Mouse (Mus musculus) layer of hippocampus, adult 11-12 months (tissue): ENCODE results near the gene Vamp5.

Source experiments
- DNase-seq: peaks from one replicate; pipeline ENCODE4 v3.0.0; 2022; ENCODE audit warnings: low spot score

Gene Vamp5

DNA sequence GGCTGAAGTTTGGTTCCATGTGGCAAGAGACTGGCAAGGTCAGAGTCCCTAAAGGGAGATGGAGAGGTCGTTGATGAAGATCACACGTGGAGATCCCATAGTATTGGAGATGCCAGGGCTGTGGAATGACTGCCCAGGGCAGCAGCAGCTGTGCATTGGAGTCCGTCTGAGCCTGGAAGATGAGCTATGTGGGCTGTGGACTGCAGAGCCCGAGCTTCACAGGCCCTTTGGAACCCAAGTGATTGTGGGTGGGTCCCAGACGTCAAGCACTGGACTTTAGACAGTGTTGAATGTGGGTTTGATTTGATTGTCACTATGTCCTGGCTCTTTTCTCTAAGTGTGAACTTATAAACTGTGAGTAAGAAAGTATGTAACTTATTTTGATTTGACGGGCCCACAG lies 15.3 kb downstream of the Vamp5 start:
- no peak for DNase-seq

DNA sequence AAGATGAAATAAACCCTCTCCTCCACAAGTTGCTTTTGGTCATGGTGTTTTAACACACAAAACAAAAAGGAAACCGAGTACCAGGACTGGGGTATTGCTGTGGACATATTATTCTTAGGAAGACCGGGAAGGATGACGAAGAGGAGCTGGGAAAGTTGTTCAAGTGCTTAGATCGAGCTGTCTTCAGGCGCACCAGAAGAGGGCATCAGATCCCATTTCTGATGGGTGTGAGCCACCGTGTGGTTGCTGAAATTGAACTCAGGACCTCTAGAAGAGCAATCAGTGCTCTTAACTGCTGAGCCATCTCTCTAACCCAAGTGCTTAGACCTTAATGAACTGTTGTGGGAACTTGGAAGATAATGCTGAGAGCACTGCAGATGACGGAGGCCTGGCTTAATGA lies 16.3 kb downstream of the Vamp5 start:
- no peak for DNase-seq

DNA sequence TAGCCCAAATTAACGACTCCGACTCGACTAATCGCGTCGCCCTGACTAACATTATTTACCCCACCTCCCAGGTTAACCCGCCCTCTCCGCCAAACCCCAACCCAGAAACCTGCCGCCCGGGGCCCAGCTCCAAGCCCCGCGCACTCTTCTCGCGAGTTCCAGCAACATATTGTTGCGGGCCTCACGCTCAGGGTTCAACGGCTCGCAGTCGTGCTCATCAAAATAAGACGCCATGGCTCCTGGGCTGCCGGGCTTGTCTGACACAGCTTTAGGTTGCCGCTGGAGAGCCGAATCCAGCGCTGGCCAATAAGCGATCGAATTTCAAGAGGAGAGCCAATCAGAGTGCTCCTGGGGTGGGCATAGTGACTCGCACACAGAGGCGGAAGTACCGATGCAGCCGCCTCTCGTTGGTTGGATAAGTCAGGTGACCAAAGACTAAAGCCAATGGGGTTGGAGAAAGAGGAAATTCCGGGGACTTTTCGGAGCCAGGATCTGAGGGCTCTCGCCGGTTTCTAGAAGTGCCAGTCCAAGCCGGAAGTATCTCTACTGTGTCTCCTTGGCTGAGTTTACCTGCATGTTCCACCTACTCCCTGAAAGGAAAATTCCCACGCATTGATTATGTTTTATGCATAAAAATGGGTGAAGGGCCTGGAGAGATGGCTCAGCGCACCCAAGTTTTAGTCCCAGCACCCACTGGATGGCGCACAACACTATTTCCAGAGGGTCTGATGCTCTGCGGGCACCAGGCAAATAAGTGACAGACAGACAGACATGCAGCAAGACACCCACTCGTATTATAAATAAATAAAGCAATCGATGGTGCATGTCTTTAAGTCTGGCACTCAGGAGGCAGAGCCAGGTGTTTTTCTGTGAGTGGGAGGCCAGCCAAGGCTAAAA lies 17.9 kb downstream of the Vamp5 start:
- DNase-seq: peak; percentile 97

DNA sequence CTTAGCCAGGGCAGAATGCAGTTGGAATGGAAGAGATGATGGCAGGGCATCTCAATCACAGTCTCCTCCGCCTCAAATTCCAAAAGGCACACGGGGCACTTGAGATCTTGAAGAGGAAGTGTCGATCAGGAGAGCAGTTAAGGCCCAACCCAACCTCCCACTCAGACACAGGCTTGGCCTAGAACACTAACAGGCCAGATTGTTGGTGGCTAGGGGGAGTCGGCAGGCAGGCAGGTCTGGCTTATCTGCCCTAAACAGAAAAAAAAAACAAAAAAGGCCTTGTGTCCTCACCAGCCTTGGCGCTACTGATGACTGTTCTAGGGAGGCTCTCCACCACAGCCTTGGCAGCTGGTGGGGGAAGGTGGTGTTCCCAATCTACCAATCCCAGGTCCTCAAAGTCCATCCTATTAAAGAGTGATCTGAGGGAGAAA lies 19.1 kb downstream of the Vamp5 start:
- DNase-seq: no peak

DNA sequence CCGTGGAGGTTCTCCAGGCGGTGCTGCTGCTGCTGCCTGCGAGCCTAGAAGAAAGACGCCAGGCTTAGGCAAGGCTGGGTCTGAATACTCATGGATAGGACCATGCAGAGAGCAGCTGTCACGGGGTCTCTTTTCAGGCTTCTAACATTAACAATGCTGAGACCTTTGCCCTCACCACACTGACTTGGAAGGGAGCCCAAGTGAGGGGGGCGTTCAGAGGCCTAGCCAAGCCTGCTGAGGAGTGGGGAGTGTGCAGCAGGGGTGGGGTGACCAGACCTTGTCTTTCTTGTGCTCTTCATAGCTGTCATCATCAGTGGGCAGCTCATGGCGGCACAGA lies 19.7 kb downstream of the Vamp5 start:
- no peak for DNase-seq

DNA sequence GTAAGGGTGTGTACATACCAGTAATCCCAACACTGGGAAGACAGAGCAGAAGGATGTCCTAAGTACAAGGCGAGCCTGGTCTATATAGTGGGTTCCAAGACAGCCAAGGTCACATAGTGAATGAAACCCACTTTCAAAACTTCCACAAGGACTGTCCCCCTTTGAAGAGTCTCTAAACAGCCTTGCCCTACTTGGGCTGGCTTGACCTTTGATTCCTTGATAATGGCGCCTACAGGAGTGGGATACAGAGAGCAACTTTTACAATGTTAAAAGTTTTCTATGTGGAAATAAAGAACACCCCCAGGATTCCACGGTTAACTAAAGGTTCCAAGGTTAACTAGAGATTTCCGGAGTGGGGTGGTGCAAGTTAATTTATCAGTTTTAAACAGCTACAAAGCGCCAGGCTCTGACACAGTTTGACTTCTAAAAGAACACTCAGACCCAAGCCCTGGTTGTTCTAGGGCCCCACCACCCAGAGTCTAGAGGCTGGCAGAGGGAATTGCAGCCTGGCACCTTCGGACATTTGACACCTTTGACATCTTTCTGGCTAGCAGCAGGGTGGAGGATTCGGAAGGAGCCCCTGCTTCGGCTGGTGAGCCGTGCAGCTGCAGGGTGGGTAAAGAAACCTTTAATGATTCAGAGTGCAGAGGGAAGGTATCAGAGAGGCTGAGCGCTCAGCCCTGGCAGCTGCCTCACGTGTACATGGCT lies 20.2 kb downstream of the Vamp5 start:
- DNase-seq: no peak

DNA sequence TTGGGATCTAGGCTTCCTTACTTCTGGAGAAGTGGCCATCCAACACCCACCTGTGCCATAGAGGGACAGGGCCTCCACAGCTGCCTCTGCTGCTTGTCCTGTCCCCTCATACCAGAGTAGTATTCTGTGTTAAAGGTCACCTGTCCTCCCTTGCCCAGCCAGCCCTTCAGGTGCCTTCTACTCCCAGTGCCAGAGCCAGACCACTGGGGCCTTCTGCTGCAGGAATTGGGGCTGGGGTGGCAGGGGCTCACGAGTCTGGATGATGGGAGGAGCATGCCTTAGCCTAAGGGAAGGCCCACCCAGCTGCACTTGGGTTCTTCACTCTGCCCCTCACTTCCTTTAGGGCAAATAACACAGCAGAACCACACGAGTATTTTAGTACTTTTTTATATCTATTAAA lies 20.9 kb downstream of the Vamp5 start:
- no peak for DNase-seq

DNA sequence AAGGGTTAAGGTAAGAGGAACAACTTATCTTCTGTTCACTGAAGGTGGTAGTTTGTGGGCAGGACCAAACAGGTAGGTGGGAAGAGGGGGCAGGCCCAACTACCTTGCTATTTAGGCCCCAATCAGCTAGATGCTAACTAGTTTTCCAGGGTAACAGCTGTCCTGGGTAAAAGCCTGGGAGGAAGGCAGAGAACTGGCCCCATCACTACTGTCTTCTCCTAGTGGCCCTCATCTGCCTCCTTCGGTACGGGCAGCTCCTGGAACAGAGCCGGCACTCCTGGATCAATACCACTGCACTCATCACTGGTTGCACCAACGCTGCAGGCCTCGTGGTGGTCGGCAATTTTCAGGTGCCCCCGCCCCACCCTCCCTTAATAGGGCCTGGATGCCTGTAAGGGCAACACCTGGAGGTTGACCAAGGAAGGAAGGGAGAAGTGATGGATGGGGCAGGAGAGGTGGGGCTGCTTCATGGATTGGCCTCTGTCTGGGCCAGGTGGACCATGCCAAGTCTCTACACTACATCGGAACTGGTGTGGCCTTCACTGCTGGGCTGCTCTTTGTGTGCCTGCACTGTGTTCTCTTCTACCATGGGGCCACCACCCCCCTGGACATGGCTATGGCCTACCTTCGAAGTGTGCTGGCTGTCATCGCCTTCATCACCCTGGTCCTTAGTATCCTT lies 22.0 kb downstream of the Vamp5 start:
- no peak for DNase-seq

DNA sequence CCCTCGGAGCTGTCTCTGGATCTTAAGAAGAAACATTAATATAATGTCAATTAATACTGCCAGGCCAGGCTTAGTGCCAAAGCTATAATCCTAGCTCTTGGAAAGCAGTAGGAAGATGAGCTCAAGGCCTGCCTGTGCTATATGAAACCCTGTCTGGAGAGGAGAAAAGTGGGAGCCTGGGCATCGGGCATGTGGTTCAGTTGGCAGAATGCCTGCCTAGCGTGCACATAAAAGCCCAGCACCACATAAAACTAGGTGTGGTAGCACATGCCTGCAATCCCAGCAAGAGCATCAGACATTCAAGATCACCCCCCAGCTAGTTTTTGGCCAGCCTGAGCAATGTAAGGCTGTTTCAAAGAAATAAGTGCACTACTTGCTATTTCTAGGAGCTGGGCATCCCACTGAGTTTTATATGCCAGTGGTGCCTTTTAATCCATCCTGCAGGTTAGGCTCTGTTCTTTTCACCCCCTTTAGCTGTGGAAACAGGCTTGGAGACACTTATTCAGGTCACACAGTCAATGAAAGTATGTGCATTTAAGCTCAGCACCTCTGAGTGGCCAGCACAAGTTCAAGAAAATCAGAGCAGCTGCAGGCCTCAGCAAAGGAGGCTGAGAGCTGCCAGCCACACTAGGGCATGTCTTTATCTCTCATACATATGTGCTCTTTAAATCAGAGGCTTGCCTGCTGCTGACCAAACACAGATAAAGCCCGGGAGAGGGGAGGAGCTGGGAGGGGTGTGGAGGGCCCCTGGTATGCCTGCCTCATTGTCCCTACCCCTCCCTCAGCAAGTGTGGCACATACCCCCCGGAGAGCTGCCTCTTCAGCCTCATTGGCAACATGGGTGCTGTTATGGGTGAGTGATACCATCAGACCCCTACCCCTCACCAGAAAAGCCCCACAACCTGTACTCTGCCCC lies 22.8 kb downstream of the Vamp5 start:
- no peak for DNase-seq

DNA sequence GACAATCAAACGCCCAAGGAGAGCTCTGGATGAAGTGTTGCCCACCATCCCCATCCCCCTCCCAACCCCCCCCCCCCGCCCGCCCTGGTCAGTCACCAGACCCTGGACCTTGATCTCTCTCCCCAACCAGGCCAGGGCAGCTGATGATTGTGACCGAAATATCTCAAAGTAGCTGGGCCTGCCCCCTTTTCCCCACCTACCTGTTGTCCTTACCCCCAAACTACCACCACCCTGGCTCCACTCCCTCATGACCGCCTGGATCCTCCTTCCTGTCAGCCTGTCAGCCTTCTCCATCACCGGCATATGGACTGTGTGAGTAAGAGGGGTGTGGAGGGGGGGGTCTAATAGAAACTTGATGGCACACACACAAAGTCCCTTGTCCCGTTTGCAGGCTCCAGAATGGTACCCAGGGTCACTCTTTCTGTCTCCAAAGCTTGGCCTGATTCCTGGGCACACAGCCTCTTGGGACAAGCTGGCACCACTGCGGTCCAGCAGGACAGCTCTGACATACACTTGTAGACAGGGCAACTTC lies 24.2 kb downstream of the Vamp5 start:
- no peak for DNase-seq

DNA sequence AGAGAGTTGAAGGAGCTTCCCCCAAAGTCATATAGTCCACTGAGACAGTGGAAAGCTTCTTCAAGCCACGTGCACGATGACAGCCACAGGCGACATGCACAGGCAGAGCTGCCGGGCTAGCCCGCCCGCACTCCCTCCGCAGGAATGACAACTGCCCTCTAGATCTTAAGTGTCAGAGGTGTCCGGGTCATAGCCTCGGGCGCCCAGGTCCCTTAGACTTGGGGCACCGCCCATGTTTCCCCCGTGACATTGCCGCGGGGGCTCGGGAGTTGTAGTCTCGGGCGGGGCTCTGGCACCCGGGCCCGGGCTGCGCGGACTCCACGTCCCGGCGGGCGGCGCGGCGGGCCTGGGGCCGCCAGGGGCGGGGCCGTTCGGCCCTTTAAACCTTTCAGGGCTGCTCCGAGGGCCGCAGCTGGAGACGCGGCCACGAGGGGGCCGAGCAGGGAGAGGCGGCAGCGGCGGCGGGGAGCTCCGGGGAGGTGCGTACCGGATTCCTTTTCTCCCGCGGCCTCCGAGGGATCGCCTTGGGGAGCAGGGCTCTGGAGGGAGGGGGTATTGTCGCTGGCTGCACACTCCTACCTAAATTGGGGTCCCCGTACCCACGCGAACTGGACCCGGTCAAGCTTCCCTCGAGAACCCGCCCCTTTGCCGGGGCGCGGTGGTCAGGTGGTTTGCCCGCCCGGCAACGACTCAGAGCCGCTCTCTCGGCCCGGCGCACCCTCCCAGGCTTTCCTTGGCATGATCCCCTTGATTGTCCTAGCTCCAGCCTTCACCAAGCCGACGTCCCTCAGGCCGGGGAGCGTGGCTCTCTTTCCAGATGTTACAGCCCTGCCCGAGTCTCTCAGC lies 25.0 kb downstream of the Vamp5 start, which contains the start of gene Tmem150a:
Gene Tmem150a (plus strand): TSS at position 382 of the 846 bp plus-strand sequence.
- DNase-seq: peak; percentile 83

DNA sequence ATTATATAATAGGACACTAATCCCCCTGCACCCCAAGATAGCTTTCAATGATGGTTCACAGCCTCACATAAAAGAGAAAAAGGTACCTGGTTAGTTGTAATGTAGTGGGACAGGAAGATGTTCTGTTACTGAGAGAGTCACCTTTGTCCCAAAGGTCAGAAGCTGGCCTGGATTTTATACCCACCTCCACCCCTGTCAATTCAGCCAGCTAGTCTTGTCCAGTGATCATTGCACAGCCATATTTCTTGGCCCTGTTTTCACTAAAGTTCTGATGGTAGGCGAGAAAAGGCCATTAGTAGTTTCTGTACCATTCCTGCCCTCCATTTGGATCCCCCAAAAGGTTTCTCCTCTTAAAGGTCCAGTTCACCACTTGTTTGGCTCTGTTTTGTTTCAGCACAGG lies 26.2 kb downstream of the Vamp5 start:
- DNase-seq: no peak

DNA sequence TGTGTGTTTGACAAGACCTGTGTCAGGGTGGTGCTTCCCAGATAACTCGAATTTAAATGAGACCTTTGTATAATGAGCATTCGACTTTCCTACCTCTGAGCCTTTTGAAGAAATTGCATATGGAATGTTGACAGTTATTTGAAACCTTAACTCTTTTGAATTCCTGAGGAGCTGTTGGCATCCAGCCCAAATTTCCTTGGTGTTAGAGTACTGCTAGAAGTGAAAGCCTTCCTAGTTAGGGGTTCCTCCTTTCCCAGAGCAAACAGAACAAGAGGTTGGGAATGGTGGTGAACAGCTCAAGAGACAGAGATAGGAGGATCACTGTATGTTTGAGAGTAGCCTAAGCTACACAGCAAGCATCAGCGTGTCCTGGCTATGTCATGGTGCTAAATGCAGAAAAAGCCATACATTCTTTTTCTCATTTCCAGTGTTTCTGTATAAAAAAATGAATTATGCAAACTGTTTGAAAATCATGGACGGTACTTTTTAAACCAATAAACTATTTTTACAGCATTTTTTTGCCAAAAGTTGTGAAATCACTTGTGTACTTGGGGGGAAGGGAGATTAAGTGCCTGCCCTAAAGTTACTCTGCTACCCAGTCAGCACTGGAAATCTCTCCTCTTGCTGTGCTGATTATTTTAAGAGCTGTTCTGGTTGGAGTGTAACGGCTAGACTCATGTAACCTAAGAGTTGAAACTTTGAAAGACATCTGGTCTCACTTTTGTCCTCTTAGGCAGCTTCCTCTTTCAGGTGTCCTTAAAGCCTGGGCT lies 27.4 kb downstream of the Vamp5 start:
- DNase-seq: no peak

DNA sequence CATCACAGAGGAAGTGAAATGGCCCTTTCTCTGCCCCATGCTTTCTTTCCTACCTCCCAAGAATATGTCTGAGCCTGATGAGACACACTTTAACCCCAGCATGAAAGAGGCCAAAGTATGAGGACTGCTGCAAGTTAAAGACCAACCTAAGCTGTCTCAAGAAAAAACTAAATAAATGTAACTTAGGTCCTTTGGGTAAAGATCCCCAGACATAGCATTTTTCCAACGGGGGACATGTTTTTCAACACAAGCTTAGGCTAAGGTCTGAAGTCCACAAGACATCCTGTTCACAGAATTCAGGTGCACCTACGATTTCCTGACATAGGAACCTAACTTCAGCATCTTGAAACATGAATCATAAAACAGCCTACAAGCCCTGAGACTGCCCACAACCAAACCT lies 30.1 kb downstream of the Vamp5 start:
- DNase-seq: no peak

DNA sequence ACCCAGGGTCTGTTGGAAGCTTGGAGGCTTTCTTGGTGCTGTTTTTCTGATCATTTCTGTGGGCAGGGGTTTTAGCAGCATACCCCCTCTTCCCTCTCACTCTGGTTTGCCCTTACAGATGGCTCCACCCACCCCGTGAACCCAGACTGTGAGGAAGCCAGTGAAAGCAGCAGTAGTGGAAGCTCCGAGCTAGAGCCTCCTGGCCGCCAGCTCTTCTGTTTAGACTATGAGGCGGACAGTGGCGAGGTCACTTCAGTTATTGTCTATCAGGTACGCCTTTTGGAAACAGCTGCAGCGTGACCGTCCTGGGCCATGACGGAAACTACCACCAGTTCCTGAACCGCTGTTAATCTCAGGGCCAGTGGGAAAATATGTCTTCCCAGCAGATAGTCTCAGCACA lies 31.9 kb downstream of the Vamp5 start:
- no peak for DNase-seq

DNA sequence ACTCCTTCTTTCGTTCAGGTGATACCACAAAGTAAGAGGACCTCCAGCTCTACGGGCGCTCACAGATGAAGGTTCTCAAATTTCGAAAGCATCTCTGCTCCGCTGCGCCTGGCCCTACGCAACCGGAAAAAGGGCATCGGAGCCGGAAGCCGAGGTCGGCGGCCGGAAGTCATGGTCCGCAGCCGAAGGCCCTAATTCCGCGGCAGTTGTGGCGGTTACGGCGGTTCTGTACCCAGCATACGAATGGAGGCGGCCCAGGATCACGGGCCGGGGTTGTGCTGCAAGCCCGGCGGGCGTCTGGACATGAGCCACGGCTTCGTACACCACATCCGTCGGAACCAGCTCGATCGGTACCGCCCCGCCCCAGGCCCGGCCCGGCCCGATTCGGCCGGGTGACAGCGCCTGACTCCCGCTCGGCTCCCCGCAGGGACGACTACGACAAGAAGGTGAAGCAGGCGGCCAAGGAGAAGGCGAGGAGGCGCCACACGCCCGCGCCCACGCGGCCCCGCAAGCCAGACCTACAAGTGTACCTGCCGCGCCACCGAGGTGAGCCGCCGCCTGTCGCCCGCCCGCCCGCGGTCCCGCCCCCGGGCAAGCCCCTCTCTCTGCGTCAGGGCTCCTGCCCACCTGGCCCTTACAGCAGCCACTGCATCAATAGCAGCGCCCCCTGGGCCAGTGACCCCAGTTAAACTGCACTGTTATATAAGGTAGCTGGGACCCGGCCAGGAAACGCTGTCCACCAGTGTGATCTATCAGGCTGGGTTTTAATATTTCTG lies 32.9 kb downstream of the Vamp5 start, which contains the start of gene 0610030E20Rik:
Gene 0610030E20Rik (plus strand): TSS at position 152 of the 776 bp plus-strand sequence.
- peak; percentile 76 for DNase-seq

DNA sequence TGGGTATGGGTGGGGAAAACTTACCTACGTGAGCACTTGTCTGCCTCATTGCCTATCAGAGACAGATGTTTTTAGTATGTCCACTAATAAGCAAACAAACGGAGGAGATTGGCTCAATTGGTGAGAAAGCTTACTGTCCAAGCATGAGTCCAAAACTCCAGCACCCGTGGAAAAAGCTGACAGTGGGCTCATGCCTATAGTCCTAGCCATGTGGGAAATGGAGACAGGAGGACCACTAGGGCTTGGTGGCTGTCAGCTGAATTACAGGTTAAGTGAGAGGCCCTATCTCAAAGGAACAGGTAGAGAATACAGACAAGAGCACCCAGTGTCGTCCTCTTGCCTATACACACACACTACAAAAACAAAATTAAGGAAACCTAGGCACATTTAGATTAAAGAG lies 34.0 kb downstream of the Vamp5 start:
- no peak for DNase-seq

DNA sequence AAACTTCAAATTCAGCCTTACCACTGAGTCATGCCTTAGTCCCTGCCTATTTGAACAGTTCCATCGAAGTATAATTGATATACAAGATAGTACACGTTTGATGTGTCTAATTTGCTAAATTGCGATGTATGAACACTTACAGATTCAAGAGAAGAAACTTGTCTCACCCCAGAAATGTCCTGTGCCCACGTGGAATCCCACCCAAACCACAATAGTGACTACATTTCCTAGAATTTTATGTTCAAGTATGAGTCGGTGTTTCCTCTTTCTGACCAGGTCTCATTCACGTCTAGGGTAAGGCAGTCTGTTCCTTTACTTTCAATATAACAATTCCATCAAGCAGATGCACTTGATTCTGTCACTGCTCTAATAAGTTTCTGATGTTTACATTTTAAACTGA lies 34.6 kb downstream of the Vamp5 start:
- no peak for DNase-seq

DNA sequence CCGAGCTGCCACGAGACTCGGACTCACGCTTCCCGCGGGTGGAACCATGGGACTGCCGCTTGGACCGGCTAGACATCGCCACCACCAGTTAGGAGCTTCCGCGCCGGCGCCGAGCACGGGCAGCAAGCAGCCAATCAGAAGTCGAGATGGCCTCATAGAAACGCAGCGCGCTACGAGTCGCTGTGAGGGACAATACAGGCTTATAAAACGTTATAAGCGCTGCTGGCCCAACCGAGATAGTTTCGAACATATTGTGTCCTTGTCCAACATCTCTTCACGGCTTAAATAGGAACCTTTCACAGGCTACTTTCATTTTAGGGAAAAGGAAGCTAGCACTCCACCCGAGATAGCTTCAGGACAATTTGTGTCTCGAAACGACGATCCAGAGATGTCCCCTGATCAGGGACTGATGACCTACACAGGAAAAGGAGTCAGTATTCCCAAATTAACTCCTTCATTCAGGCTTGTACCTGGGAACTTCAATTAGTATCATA lies 35.1 kb downstream of the Vamp5 start, which contains the start of gene Usp39:
Gene Usp39 (minus strand): TSS at position 111 of the 494 bp plus-strand sequence.
- peak; percentile 95 for DNase-seq
